Mouse (Mus musculus) lung, adult 2 months (tissue): ENCODE results near the gene Bloc1s1. TPM values are rescaled to one million over a fixed set of nuclear protein-coding genes. Genes with fewer than 3 reads are reported as not detected.

ENCODE experiments used
- DNase-seq: peaks from one replicate; pipeline ENCODE4 v3.0.0; 2022
- H3K4me1 ChIP-seq: fragments of 200-500 bp; 2 replicates; pipeline ENCODE4 v1.6.1; 2011; ENCODE audit warnings: low read length; ENCODE audit not compliant: control insufficient read depth, insufficient read depth
- H3K4me3 ChIP-seq: fragments of 200-500 bp; replicated peaks from 2 replicates; pipeline ENCODE3; 2011; ENCODE audit warnings: low read depth, mild to moderate bottlenecking, control low read depth, low read length; ENCODE audit errors: extremely low read depth
- CTCF ChIP-seq: fragments of 200-500 bp; IDR thresholded peaks from 2 replicates; pipeline ENCODE4 v1.5.1; 2011; ENCODE audit warnings: mild to moderate bottlenecking, low read length, control low read depth; ENCODE audit not compliant: insufficient read depth
- POLR2A ChIP-seq: fragments of 200-500 bp; IDR thresholded peaks from 2 replicates; pipeline ENCODE4 v1.6.1; 2011; ENCODE audit warnings: low read depth, mild to moderate bottlenecking, control low read depth, low read length, borderline replicate concordance; ENCODE audit errors: extremely low read depth
- WGBS: fragments of 180-500 bp; shearing (Covaris S2); methylation state at CpG from one replicate; pipeline ENCODE4 v1.1.7; 2018; 5-methylcytosine and 5-hydroxymethylcytosine counted together
- polyA plus RNA-seq: library from polyadenylated mRNA; depleted of rRNA; stranded (reverse); fragments of >200 nt; gene quantifications from 2 replicates; pipeline ENCODE4 v1.2.3, GENCODE M21; 2012

Gene Bloc1s1
- polyA plus RNA-seq, 1 experiment = 171 TPM

GRCm38 (mm10) chr10:128912268-128912667, 11.6 kb downstream of the Bloc1s1 start:
- no peak for TF ChIP-seq CTCF
- no peak for TF ChIP-seq POLR2A
- Histone ChIP-seq H3K4me1 (no peaks in the 10 kb centered on the region), H3K4me3 (no peak overlapping the region)
- no peak for DNase-seq
- 83% methylated on average over 4 of the region's 4 CpGs for WGBS

- WGBS = 79% methylated on average over 6 of the region's 6 CpGs
- no peak for DNase-seq
- H3K4me1 ChIP-seq = no peaks in the 10 kb centered on the region
- no peak for TF ChIP-seq POLR2A
- TF ChIP-seq CTCF = no peak
- H3K4me3 ChIP-seq = no peak overlapping the region
Observed at GRCm38 (mm10) chr10:128911430-128911829, 12.4 kb downstream of the Bloc1s1 start.

GRCm38 (mm10) chr10:128910066-128910841, 13.6 kb downstream of the Bloc1s1 start:
- 2% methylated on average over 65 of the region's 66 CpGs for WGBS
- peak overlapping the region; percentile 65 for H3K4me3 ChIP-seq
- H3K4me1 ChIP-seq = no peaks in the 10 kb centered on the region
- peak; percentile 54 for DNase-seq
- TF ChIP-seq CTCF = no peak
- TF ChIP-seq POLR2A = no peak

GRCm38 (mm10) chr10:128909567-128910028, 14.2 kb downstream of the Bloc1s1 start:
- DNase-seq = peak; percentile 81
- TF ChIP-seq POLR2A (peak; percentile 51), CTCF (no peak)
- 3% methylated on average over 36 of the region's 41 CpGs for WGBS
- Histone ChIP-seq H3K4me3 (peak overlapping the region; percentile 65), H3K4me1 (no peaks in the 10 kb centered on the region)

- Histone ChIP-seq H3K4me3 (peak overlapping the region; percentile 65), H3K4me1 (no peaks in the 10 kb centered on the region)
- no peak for DNase-seq
- TF ChIP-seq CTCF (no peak), POLR2A (no peak)
- 67% methylated on average over 13 of the region's 13 CpGs for WGBS
Observed at GRCm38 (mm10) chr10:128908778-128909448, 14.9 kb downstream of the Bloc1s1 start.

- TF ChIP-seq CTCF (no peak), POLR2A (no peak)
- H3K4me3 ChIP-seq = no peak overlapping the region
- DNase-seq = no peak
- H3K4me1 ChIP-seq = no peaks in the 10 kb centered on the region
- WGBS = 78% methylated on average over 5 of the region's 5 CpGs
Observed at GRCm38 (mm10) chr10:128904812-128905211, 19.0 kb downstream of the Bloc1s1 start.

- no peak for DNase-seq
- H3K4me3 ChIP-seq = no peak overlapping the region
- no peaks in the 10 kb centered on the region; the same call in 1 of the 2 replicates for H3K4me1 ChIP-seq
- TF ChIP-seq CTCF = no peak
- no peak for TF ChIP-seq POLR2A
- 67% methylated on average over 3 of the region's 3 CpGs for WGBS
Observed at GRCm38 (mm10) chr10:128902409-128902988, 21.3 kb downstream of the Bloc1s1 start.

DNA sequence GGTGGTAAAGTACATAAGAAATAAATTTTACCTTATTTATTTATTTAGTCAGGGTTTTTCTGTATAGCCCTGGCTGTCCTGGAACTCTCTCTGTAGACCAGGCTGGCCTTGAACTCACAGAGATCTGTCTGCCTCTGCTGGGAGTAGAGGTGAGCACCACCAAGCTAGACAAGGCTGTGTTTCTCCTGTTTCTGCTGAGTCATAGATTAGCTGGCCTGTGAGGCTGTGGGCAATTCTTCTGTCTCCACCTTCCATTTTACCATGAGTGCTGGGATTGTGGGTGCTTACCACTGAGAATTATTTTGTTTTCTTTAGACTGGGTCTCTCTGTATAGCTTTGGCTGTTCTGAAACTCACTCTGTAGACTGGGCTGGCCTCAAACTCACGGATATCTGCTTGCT, 22.4 kb downstream of the Bloc1s1 start:
- WGBS = 84% methylated on average over 1 of the region's 1 CpGs
- no peaks in the 10 kb centered on the region; the same call in 1 of the 2 replicates for H3K4me1 ChIP-seq
- no peak for DNase-seq
- TF ChIP-seq POLR2A = no peak
- TF ChIP-seq CTCF = no peak
- no peak overlapping the region for H3K4me3 ChIP-seq

GRCm38 (mm10) chr10:128900698-128901097, 23.1 kb downstream of the Bloc1s1 start, which contains the start of gene Cd63:
TSS of gene Cd63 (plus strand) at chr10:128900989.
- Histone ChIP-seq H3K4me1 (no peaks in the 10 kb centered on the region; the same call in 1 of the 2 replicates), H3K4me3 (no peak within 1 kb of the TSS)
- WGBS = 46% methylated on average over 3 of the region's 3 CpGs
- TF ChIP-seq CTCF = no peak
- no peak for TF ChIP-seq POLR2A
- DNase-seq = no peak
